In genomic region chr12:46125867-46126266, GRCm38 (mm10) we compare ENCODE assay signal across 16 mouse cellular contexts.
"Had no signal": no experiment of that assay in that cellular context is flagged by ENCODE, and none has a peak within 500 bp of the region (broad histone marks: within the 10 kb centered on the region; RNA-seq: fewer than 3 reads in every experiment).

No protein-coding gene starts in this region.

- ATAC-seq: liver, embryonic 12.5 days had no signal

- H3K9me3 ChIP-seq: limb, embryonic 15.5 days; liver, embryonic 12.5 days; lung, embryonic 15.5 days; megakaryocyte, embryonic 14.5 days; neural tube, embryonic 15.5 days had no signal

- H3K9ac ChIP-seq: limb, embryonic 15.5 days; liver, embryonic 12.5 days; lung, embryonic 15.5 days; neural tube, embryonic 15.5 days had no signal

- H3K4me3 ChIP-seq: limb, embryonic 15.5 days; liver, embryonic 12.5 days; lung, embryonic 15.5 days; megakaryocyte, embryonic 14.5 days; myocyte; neural tube, embryonic 15.5 days had no signal

- H3K4me1 ChIP-seq: limb, embryonic 15.5 days; liver, embryonic 12.5 days; lung, embryonic 15.5 days; megakaryocyte, embryonic 14.5 days; neural tube, embryonic 15.5 days had no signal

- H3K4me2 ChIP-seq: limb, embryonic 15.5 days; liver, embryonic 12.5 days; lung, embryonic 15.5 days; neural tube, embryonic 15.5 days had no signal

- H3K27ac ChIP-seq: kidney, postnatal 0 days; limb, embryonic 15.5 days; liver, embryonic 12.5 days; lung, embryonic 15.5 days; macrophage; neural tube, embryonic 15.5 days had no signal

- H3K27me3 ChIP-seq: limb, embryonic 15.5 days; liver, embryonic 12.5 days; lung, embryonic 15.5 days; megakaryocyte, embryonic 14.5 days; neural tube, embryonic 15.5 days had no signal

- DNase-seq: kidney, adult 9 months; kidney, postnatal 36 days; layer of hippocampus, adult 9-11 months; layer of hippocampus, postnatal 36 days; lung, postnatal 14 days; right cerebral cortex, adult 18-20 months; right cerebral cortex, postnatal 25 days; thymus, postnatal 4 days had no signal

- H3K36me3 ChIP-seq: limb, embryonic 15.5 days; liver, embryonic 12.5 days; lung, embryonic 15.5 days; neural tube, embryonic 15.5 days had no signal
